Mouse (Mus musculus): ENCODE measurements at regions not wholly inside any gene's neighbourhood (a gene's known extent, or its start where the extent isn't known, plus 50 kb on each side); places are given as distances from the start of the nearest gene placed in this dataset.
"Not testable (repeated sequence)": the region's sequence is repeated elsewhere in the genome, so short reads cannot be mapped to it uniquely, and the experiment has no call there.

GRCm38 (mm10) chr12:71526623-71527022 lies 216.9 kb downstream of the Dact1 start:
- no peak for TF ChIP-seq CTCF (IDR thresholded peaks at IDR 0.05)
- DNase-seq, result no peak
- intact Hi-C loops (cut with DNase I), result no loop called here
- Histone ChIP-seq H3K27ac (no peak overlapping the region), H3K4me3 (no peak overlapping the region)

DNA sequence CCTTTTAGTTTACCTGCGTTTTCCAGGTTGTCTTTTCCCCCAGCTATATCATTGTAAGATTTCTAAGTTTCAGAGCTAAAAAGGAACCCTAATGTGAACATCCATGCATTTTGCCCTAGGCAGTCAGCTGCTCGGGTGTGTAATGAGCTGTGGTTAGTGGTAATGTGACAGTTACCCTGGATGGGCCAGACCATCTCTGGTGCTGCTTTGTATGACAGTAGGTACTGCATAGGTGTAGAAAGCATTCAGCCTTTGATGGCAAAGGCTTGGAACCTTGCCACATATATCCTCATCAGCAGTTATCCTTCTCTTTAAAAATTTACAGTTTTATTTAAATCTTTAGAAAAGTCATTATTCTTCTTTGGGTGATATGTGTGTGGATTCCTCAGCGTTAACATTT lies 222.5 kb downstream of the Dact1 start:
- Histone ChIP-seq H3K27ac (no peak overlapping the region), H3K4me3 (no peak overlapping the region)
- TF ChIP-seq CTCF (IDR thresholded peaks at IDR 0.05), result no peak
- intact Hi-C loops (cut with DNase I), result no loop called here
- no peak for DNase-seq

- intact Hi-C loops (cut with DNase I), result no loop called here
- Histone ChIP-seq H3K4me3 (no peak overlapping the region), H3K27ac (no peak overlapping the region)
- TF ChIP-seq CTCF (IDR thresholded peaks at IDR 0.05), result no peak
- no peak for DNase-seq
Measured at GRCm38 (mm10) chr12:71532708-71533450, 223.2 kb downstream of the Dact1 start.

GRCm38 (mm10) chr12:71533701-71534100 lies 224.0 kb downstream of the Dact1 start:
- intact Hi-C loops (cut with DNase I), result no loop called here
- Histone ChIP-seq H3K4me3 (no peak overlapping the region), H3K27ac (no peak overlapping the region)
- DNase-seq, result no peak
- TF ChIP-seq CTCF (IDR thresholded peaks at IDR 0.05), result no peak

GRCm38 (mm10) chr12:71534199-71534598 lies 224.5 kb downstream of the Dact1 start:
- intact Hi-C loops (cut with DNase I), result no loop called here
- no peak for TF ChIP-seq CTCF (IDR thresholded peaks at IDR 0.05)
- no peak for DNase-seq
- Histone ChIP-seq H3K27ac (no peak overlapping the region), H3K4me3 (no peak overlapping the region)

DNA sequence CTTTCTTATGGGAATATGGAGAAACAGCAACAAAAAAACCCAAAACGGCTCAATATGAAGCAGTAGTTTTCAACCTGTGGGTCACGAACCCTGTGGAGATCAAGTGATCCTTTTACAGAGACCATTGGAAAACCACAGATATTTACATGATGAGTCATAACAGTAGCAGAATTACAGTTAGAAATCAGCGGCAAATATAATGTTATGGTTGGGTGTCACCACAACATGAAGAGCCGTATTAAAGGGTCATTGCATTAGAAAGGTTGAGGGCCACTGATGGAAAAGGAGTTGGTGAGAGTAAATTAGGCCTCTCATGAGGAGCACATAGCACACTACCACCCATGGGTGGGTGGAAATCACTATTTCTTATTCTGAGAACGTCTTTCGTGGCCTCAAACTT lies 225.6 kb downstream of the Dact1 start:
- no peak for DNase-seq
- TF ChIP-seq CTCF (IDR thresholded peaks at IDR 0.05), result no peak
- intact Hi-C loops (cut with DNase I), result no loop called here
- Histone ChIP-seq H3K27ac (no peak overlapping the region), H3K4me3 (no peak overlapping the region)

- H3K27ac ChIP-seq; DNase-seq; intact Hi-C loops (cut with DNase I); H3K4me3 ChIP-seq: not testable (repeated sequence)
Measured at GRCm38 (mm10) chr12:71535831-71536230, 226.1 kb downstream of the Dact1 start.

- Histone ChIP-seq H3K27ac (no peak overlapping the region), H3K4me3 (no peak overlapping the region)
- DNase-seq, result no peak
- intact Hi-C loops (cut with DNase I), result no loop called here
- TF ChIP-seq CTCF (IDR thresholded peaks at IDR 0.05), result no peak
Measured at GRCm38 (mm10) chr12:71538691-71539090, 229.0 kb downstream of the Dact1 start.

DNA sequence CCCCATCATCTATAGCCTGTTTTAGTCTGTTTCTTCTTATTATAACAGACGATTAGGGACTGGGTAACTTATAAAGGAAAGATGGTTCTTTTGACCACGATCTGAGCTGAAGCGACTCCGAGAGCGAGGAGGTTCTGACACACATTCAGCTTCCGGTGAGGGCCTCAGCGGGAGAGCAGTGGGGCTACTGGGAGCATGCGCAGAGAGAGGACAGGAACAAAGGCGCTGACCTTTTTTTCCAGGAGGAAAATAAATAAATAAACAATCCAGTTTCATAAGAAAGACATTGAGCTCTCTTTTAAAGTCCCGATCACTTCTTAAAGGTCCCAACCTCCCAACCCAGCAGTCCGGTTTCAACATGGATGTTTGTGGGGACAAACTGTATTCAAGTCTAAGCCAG lies 230.6 kb downstream of the Dact1 start:
- intact Hi-C loops (cut with DNase I), result no loop called here
- no peak for TF ChIP-seq CTCF (IDR thresholded peaks at IDR 0.05)
- Histone ChIP-seq H3K27ac (no peak overlapping the region), H3K4me3 (no peak overlapping the region)
- DNase-seq, result no peak

DNA sequence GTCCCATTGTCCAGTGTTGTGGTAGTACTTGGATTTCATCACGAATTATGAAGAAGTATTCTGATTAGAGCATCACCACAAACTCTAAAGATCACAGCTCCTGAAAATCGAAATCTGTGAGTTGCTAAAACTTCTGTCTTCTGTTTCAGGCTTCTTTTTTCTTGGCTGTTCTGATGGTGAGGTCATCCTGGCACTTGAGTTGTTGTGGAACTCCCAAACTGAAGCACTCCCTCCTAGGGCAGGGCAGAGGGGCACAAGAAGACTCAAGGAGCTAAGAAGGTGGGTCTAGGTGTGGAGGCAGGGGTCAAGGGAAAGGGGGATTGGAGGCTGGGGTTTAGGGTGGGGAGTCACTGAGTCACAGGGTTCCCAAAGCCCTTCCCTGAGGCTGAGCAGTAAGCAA lies 232.3 kb downstream of the Dact1 start:
- Histone ChIP-seq H3K27ac (peak overlapping the region; percentile 71), H3K4me3 (peak overlapping the region; percentile 29; the same call in 1 of the 2 replicates)
- intact Hi-C loops (cut with DNase I), result no loop called here
- peak; percentile 56 for DNase-seq
- no peak for TF ChIP-seq CTCF (IDR thresholded peaks at IDR 0.05)

GRCm38 (mm10) chr12:71543571-71544119 lies 234.0 kb downstream of the Dact1 start:
- peak overlapping the region; percentile 9; the same call in 1 of the 2 replicates for H3K27ac ChIP-seq
- no peak for TF ChIP-seq CTCF (IDR thresholded peaks at IDR 0.05)
- DNase-seq, result no peak
- intact Hi-C loops (cut with DNase I), result no loop called here
- no peak overlapping the region for H3K4me3 ChIP-seq

DNA sequence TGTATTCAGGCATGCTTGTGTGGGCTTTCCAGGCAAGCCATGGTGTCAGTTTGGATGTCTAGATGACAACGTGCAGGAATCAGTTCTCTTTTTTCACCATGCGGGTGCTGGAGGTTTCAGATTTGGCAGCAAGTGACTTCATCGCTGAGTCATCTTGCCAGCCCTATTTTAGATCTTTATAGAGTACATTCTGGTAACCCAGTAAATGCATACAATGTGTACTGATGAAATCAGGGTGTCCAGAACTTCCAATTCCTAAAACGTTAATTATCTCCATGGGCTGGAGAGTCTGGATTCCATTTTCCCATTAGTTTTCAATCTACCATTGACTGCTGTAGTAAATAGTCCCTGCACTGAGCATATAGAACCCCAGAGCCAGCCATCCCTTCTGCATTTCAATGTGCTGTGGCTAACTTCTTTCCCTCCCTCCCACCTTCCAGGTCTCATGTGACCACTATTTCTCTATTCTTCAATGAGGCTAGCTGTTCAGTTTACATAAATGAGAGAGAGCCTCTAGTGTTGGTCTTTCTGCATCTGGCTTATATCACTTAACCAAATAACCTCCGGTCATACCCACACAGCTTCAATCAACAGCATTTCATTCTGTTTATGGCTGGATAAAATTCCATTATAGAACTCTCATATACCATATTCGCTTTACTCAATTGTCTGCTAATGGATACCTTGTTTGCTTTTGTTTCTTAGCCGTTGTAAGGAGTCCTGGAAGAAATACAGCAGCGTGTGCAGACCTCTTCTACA lies 234.9 kb downstream of the Dact1 start:
- Histone ChIP-seq H3K4me3 (no peak overlapping the region), H3K27ac (no peak overlapping the region)
- no peak for TF ChIP-seq CTCF (IDR thresholded peaks at IDR 0.05)
- intact Hi-C loops (cut with DNase I), result no loop called here
- DNase-seq, result no peak

DNA sequence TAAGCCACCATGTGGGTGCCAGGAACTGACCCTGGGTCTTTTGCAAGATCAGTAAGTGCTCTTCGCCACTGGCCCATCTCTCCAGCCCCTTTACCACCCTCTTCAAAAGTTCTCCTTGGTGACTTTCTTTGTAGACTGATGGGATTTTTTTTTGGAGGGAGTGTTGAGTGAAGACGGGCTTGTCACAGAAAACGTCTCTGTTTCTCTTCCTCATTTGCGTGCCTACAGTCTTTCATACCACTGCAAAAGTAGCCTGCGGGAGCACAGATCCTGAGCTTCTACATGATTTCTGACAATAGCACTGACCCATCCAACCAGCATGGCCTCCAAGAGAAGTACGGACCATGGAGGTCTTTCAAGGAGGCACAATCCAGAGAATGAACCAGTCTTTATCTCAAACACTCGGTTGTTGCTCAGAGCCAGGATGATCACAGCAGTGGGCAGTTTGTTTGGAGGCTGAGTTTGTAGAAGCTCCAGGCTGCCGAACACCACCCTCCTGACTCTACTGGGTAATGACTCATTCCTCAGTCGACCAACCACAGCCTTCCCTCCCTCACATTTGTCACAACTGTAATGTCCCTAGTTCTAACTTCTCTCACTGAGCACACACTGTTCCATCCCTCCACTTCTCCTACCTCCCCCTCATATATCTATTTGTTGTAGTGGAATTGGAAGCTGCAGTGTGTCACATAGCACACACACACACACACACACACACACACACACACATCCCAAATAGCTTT lies 237.0 kb downstream of the Dact1 start:
- no peak overlapping the region for H3K27ac ChIP-seq
- H3K4me3 ChIP-seq, result no peak overlapping the region
- intact Hi-C loops (cut with DNase I), result no loop called here
- no peak for TF ChIP-seq CTCF (IDR thresholded peaks at IDR 0.05)
- DNase-seq, result no peak

Measured in gastrocnemius, adult 2 months (tissue).